Mouse (Mus musculus): ENCODE results near the gene Tubgcp2.

Gene Tubgcp2

GRCm38 (mm10) chr7:139946032-139946431, 90.4 kb downstream of the Tubgcp2 start:
- DNase-seq (ENCODE audit: low spot score in 2 of 2): no peak
